ENCODE assay signal across 8 mouse cellular contexts in genomic region chr8:104171050-104171620, GRCm38 (mm10). TPM values are rescaled to one million over a fixed set of nuclear protein-coding genes. Genes with fewer than 3 reads are reported as not detected.
DNase-seq lines count a peak whose midpoint lies in the region; ATAC-seq and TF ChIP-seq lines count a peak whose summit lies in the region.

No protein-coding gene starts in this region.

- TF ChIP-seq CTCF in E14TG2a.4 (conservative IDR thresholded peaks at IDR 0.05; ENCODE audit: low read length) = no peak

- peaks cover 7% of the 10 kb centered on the region for H3K4me1 ChIP-seq in E14TG2a.4 (replicated peaks; ENCODE audit: low read depth, low read length)
- peaks cover 8% of the 10 kb centered on the region; the same call in 1 of the 2 replicates for H3K4me1 ChIP-seq in heart, embryonic 16.5 days (ENCODE audit: control insufficient read depth, insufficient read depth, low read length)
- no peaks in the 10 kb centered on the region; the same call in 1 of the 2 replicates for H3K4me1 ChIP-seq in liver, embryonic 16.5 days (ENCODE audit: control insufficient read depth, low read depth, low read length)

- H3K4me2 ChIP-seq in heart, embryonic 16.5 days (ENCODE audit: low read depth, low read length) = peak overlapping the region; percentile 99
- H3K4me2 ChIP-seq in liver, embryonic 16.5 days (ENCODE audit: low read depth, low read length) = peak overlapping the region; percentile 63

- H3K36me3 ChIP-seq in E14TG2a.4 (ENCODE audit: insufficient read depth, low read length) = no peaks in the 10 kb centered on the region
- H3K36me3 ChIP-seq in heart, embryonic 16.5 days (ENCODE audit: control insufficient read depth, insufficient read depth) = no peaks in the 10 kb centered on the region
- no peaks in the 10 kb centered on the region for H3K36me3 ChIP-seq in liver, embryonic 16.5 days (ENCODE audit: control insufficient read depth, insufficient read depth)

- peak overlapping the region; percentile 82 for H3K4me3 ChIP-seq in E14TG2a.4 (replicated peaks; ENCODE audit: low read length)
- H3K4me3 ChIP-seq in heart, embryonic 16.5 days (ENCODE audit: low read length) = peak overlapping the region; percentile 62
- H3K4me3 ChIP-seq in liver, embryonic 16.5 days (ENCODE audit: low read depth, low read length) = peak overlapping the region; percentile 50

- 5% methylated on average over 32 of the region's 32 CpGs for WGBS in heart, embryonic 16.5 days
- 5% methylated on average over 32 of the region's 32 CpGs for WGBS in liver, embryonic 16.5 days (ENCODE audit: insufficient replicate concordance)

- peak; percentile 16 for DNase-seq in embryo, embryonic 10 days (ENCODE audit: low spot score)
- DNase-seq in embryo, embryonic 9.5 days (ENCODE audit: extremely low spot score) = no peak
- DNase-seq in urinary bladder, postnatal 36 days (ENCODE audit: low spot score in 2 of 2) = no peak
- DNase-seq in layer of hippocampus, postnatal 14 days (ENCODE audit: low spot score in 2 of 2) = no peak
- DNase-seq in cerebellum, adult 11-12 months = no peak

- H3K27me3 ChIP-seq in E14TG2a.4 (ENCODE audit: insufficient read depth, low read length) = peaks cover 81% of the 10 kb centered on the region
- H3K27me3 ChIP-seq in heart, embryonic 16.5 days (ENCODE audit: control insufficient read depth, insufficient read depth, low read length) = peaks cover 50% of the 10 kb centered on the region
- H3K27me3 ChIP-seq in liver, embryonic 16.5 days (ENCODE audit: control insufficient read depth, insufficient read depth, low read depth, low read length) = peaks cover 43% of the 10 kb centered on the region

- 0 out of 2 replicates have a peak, but pooled peaks cover 7% of the 10 kb centered on the region for H3K9me3 ChIP-seq in E14TG2a.4 (ENCODE audit: low read length)
- no peaks in the 10 kb centered on the region for H3K9me3 ChIP-seq in heart, embryonic 16.5 days (replicated peaks; ENCODE audit: control insufficient read depth, low read length)
- H3K9me3 ChIP-seq in liver, embryonic 16.5 days (replicated peaks; ENCODE audit: control insufficient read depth, low read length) = no peaks in the 10 kb centered on the region

- H3K9ac ChIP-seq in heart, embryonic 16.5 days (ENCODE audit: low read length) = peak overlapping the region; percentile 74
- no peak overlapping the region for H3K9ac ChIP-seq in liver, embryonic 16.5 days (ENCODE audit: low read depth, low read length)

- no peak for ATAC-seq in heart, embryonic 16.5 days (replicated peaks; ENCODE audit: extremely low read depth, insufficient read depth, low FRiP score)
- ATAC-seq in liver, embryonic 16.5 days (ENCODE audit: low read depth) = no peak

- H3K27ac ChIP-seq in heart, embryonic 16.5 days (ENCODE audit: low read length) = no peak overlapping the region
- H3K27ac ChIP-seq in liver, embryonic 16.5 days (ENCODE audit: low read length) = no peak overlapping the region

RNA-seq across cellular contexts. Expression of gene Bean1, which starts 0.9 kb away (rescaled TPM):
- 0.76 and 0.94 TPM in 2 replicates for polyA plus RNA-seq in heart, embryonic 16.5 days (2015; fragmentation: Nextera tagmentation; extraction: Ambion mirVana)
- 0.05 TPM in 1 of 2 replicates, not detected in the other for polyA plus RNA-seq in liver, embryonic 16.5 days (2015; fragmentation: Nextera tagmentation; extraction: Ambion mirVana)
- 10 to 100 TPM in 1 of 2 experiments, 1 to 10 TPM in 1; 9.0 to 10.7 TPM for total RNA-seq in layer of hippocampus, postnatal 14 days (2021)
